Mouse (Mus musculus): ENCODE data around the gene Ncoa5. TPM values are rescaled to one million over a fixed set of nuclear protein-coding genes. Genes with fewer than 3 reads are reported as not detected.
A peak's percentile ranks its signal among the peaks of the same experiment; 100 is the strongest.

The Ncoa5 gene
- polyA plus RNA-seq (2015; fragmentation: Nextera tagmentation; extraction: Ambion mirVana) = 131 and 137 TPM in 2 replicates

DNA sequence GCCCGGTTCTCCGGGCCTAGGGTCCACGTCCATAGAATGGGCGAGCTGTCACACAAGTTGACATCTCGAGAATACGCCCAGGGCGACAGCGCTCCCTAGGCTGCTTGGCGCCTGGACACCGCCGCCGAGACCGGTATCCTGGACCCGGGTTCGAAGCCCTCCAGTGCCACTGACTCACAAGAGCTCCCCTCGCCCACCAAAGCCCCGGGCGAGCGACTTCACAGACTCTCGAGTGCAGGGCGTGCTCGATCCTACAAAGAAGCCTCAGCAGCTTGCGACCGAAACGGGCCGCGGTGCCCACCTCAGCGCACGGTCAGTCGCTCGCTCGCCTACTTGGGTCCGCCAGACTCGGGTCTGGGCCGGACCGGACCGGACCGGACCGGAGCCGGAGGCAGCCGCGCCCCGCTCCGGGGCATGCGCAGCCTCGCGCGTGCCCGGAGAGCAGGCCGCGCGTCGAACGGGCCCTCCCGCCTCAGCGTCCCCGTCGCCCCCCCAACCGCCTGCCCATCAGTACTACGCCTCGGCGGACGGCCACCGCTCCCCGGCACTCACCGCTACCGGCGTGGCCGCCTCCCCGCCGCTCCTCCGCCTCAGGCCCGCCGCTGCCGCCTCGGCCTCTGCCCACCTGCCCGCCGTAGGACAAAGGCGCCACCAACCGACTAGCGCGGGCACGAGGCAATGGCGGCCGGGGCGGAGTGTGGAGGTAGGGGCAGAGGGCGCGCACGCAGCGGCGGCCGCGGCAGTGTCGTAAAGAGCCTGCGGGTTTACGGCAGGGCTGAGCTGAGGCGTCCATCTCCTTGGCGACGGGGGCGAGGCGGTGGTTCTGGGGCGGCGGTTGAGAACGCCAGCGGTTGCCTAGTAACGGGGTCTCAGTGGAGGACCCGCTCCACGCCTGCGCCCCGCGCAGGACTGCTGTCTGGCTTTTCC, at the start of gene Ncoa5:
Gene Ncoa5, minus strand, starts transcription at position 737 of the 927 bp plus-strand sequence.
- Histone ChIP-seq H3K4me3 (peak within 1 kb of the TSS; percentile 83), H3K36me3 (no peaks in the 10 kb centered on the region), H3K27me3 (no peaks in the 10 kb centered on the region), H3K9ac (replicated peaks) (peak within 1 kb of the TSS; percentile 98), H3K4me2 (replicated peaks) (peak within 1 kb of the TSS; percentile 69), H3K9me3 (no peaks in the 10 kb centered on the region), H3K4me1 (peaks cover 35% of the 10 kb centered on the region), H3K27ac (replicated peaks) (peak within 1 kb of the TSS; percentile 90)
- ATAC-seq (replicated peaks) = peak; percentile 97
- under 1% methylated on average over 109 of the region's 111 CpGs for WGBS

GRCm38 (mm10) chr2:165081257-165081656, 46.6 kb upstream of the Ncoa5 start:
- Histone ChIP-seq H3K27me3 (0 out of 2 replicates have a peak, but pooled peaks cover 8% of the 10 kb centered on the region), H3K4me2 (replicated peaks) (no peak overlapping the region), H3K36me3 (no peaks in the 10 kb centered on the region), H3K27ac (replicated peaks) (no peak overlapping the region), H3K9ac (replicated peaks) (no peak overlapping the region), H3K4me1 (peaks cover 36% of the 10 kb centered on the region), H3K4me3 (no peak overlapping the region), H3K9me3 (no peaks in the 10 kb centered on the region)
- ATAC-seq (replicated peaks) = no peak
- 16% methylated on average over 7 of the region's 7 CpGs for WGBS

GRCm38 (mm10) chr2:165080657-165081056, 46.0 kb upstream of the Ncoa5 start:
- Histone ChIP-seq H3K27ac (replicated peaks) (no peak overlapping the region), H3K9ac (replicated peaks) (no peak overlapping the region), H3K9me3 (no peaks in the 10 kb centered on the region), H3K36me3 (no peaks in the 10 kb centered on the region), H3K27me3 (0 out of 2 replicates have a peak, but pooled peaks cover 8% of the 10 kb centered on the region), H3K4me2 (replicated peaks) (no peak overlapping the region), H3K4me1 (peaks cover 39% of the 10 kb centered on the region), H3K4me3 (no peak overlapping the region)
- WGBS = 33% methylated on average over 9 of the region's 9 CpGs
- ATAC-seq (replicated peaks) = no peak

GRCm38 (mm10) chr2:165078605-165079004, 43.9 kb upstream of the Ncoa5 start:
- no peaks in the 10 kb centered on the region for H3K9me3 ChIP-seq
- 0 out of 2 replicates have a peak overlapping the region, but pooled peaks have one; percentile 9 for H3K9ac ChIP-seq (replicated peaks)
- H3K4me3 ChIP-seq = no peak overlapping the region
- no peak overlapping the region for H3K4me2 ChIP-seq (replicated peaks)
- no peaks in the 10 kb centered on the region for H3K36me3 ChIP-seq
- peaks cover 8% of the 10 kb centered on the region; the same call in 1 of the 2 replicates for H3K27me3 ChIP-seq
- no peak overlapping the region for H3K27ac ChIP-seq (replicated peaks)
- ATAC-seq (replicated peaks) = no peak
- 32% methylated on average over 10 of the region's 10 CpGs for WGBS
- peaks cover 56% of the 10 kb centered on the region for H3K4me1 ChIP-seq

- Histone ChIP-seq H3K27me3 (peaks cover 8% of the 10 kb centered on the region; the same call in 1 of the 2 replicates), H3K4me3 (no peak overlapping the region), H3K9me3 (no peaks in the 10 kb centered on the region), H3K9ac (replicated peaks) (0 out of 2 replicates have a peak overlapping the region, but pooled peaks have one; percentile 9), H3K4me2 (replicated peaks) (no peak overlapping the region), H3K36me3 (no peaks in the 10 kb centered on the region), H3K4me1 (peaks cover 62% of the 10 kb centered on the region), H3K27ac (replicated peaks) (no peak overlapping the region)
- ATAC-seq (replicated peaks) = no peak
- WGBS = 41% methylated on average over 8 of the region's 8 CpGs
Measured at GRCm38 (mm10) chr2:165078045-165078444, 43.4 kb upstream of the Ncoa5 start.

DNA sequence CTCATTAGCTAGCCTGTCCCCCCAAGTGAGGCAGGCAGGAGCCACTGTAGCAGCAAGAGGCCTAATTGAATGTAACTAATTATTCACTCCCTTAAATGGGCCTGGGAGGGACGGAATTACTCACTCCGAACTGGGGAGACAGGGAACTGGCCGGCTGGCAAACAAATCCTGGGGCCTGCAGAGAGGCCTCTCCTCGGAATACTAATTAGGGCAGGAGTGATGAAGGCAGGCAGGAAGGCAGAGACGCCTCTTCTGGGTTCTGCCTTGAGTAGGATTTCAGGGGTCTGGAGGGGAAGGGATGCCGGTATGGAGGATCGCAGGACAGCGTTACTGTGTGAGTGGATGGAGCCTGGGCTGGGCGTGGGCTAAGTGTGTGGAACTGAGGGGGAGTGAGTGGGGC, 42.4 kb upstream of the Ncoa5 start:
- Histone ChIP-seq H3K4me3 (no peak overlapping the region), H3K4me2 (replicated peaks) (no peak overlapping the region), H3K9ac (replicated peaks) (0 out of 2 replicates have a peak overlapping the region, but pooled peaks have one; percentile 13), H3K4me1 (peaks cover 64% of the 10 kb centered on the region), H3K27ac (replicated peaks) (no peak overlapping the region), H3K27me3 (peaks cover 8% of the 10 kb centered on the region; the same call in 1 of the 2 replicates), H3K36me3 (no peaks in the 10 kb centered on the region), H3K9me3 (no peaks in the 10 kb centered on the region)
- 2% methylated on average over 9 of the region's 9 CpGs for WGBS
- peak; percentile 67 for ATAC-seq (replicated peaks)

DNA sequence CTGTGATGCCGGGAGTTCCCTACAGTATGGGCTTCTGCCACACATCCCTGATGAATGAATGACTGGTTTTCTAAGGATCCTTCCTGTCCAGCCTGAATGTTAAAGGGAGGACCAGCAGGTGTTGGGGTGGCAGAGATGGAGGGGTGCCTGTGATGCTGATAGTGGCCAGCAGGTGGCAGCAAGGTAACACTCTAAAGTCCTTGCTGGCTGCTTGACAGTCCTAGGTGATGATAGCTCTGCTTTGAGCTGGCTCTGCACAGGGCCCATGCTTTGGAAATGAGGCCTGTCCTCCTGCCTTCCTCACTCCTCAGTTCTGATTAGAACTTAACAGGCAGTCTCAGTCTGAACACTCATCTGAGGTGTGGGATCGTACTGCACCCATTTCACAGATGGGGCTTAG, 40.3 kb upstream of the Ncoa5 start:
- Histone ChIP-seq H3K9me3 (no peaks in the 10 kb centered on the region), H3K27ac (replicated peaks) (no peak overlapping the region), H3K27me3 (peaks cover 8% of the 10 kb centered on the region; the same call in 1 of the 2 replicates), H3K4me2 (replicated peaks) (no peak overlapping the region), H3K4me1 (peaks cover 68% of the 10 kb centered on the region), H3K9ac (replicated peaks) (no peak overlapping the region), H3K36me3 (no peaks in the 10 kb centered on the region), H3K4me3 (no peak overlapping the region)
- 40% methylated on average over 2 of the region's 2 CpGs for WGBS
- peak; percentile 33 for ATAC-seq (replicated peaks)

DNA sequence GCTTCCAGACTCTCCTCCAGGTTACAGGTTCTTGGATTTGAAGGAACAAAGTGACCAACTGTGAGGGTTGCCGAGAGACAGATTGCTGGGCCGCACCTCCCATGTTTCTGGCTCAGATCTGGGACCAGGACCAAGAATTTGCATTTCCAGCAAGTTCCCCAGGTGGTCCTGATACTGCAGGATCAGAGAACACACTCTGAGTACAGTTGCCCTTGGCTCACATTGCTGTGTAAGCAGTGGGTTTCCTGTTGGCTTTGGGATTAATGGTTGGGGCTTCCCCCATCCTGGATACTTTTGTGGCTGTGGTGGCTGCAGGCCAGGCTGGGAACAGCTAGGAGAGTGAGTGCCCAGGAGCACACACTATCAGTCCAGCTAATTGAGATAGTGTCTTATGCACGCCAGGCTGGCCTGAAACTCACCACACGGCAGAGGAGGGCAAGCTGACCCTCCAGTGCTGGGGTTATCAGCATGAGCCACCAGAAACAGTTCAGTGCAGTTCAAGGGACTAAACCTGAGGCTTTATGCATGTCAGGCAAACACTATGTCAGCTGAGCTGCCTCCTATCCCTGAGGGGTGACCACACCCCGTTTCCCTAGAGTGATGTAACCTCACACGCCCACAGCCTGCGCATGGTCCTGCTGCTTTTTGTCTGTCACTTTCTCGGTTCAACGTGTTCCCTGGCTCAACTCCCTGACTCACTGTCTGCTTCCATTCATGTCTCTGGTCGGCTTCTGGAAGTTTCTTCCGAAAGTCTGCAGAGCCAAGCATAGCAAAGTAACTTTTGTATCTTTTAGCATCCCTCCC, 39.6 kb upstream of the Ncoa5 start:
- no peak overlapping the region for H3K4me2 ChIP-seq (replicated peaks)
- H3K36me3 ChIP-seq = no peaks in the 10 kb centered on the region
- H3K27ac ChIP-seq (replicated peaks) = no peak overlapping the region
- WGBS = 42% methylated on average over 11 of the region's 11 CpGs
- H3K9me3 ChIP-seq = no peaks in the 10 kb centered on the region
- H3K27me3 ChIP-seq = peaks cover 5% of the 10 kb centered on the region; the same call in 1 of the 2 replicates
- H3K4me3 ChIP-seq = no peak overlapping the region
- ATAC-seq (replicated peaks) = no peak
- H3K4me1 ChIP-seq = peaks cover 75% of the 10 kb centered on the region
- no peak overlapping the region for H3K9ac ChIP-seq (replicated peaks)

DNA sequence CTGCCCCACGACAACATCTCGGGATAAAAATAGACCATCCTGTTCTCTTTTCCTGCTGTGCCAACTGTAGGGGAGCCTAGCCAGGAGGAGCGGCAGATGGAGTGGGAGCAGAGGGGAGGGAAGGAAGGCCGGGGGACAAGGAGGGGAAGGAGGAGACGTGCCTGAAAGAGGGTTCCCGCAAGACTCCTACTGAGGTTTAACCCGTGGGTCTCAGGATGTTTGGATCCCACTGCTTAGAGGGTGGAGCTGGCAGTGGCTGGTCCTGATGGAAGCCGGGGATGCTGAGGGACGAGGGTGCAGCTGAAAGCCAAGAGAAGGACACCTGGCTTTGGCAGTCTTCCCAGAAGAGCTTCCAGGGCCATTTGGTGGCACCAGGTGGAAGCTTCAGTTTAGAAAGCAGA, 38.7 kb upstream of the Ncoa5 start:
- ATAC-seq (replicated peaks) = no peak
- H3K27me3 ChIP-seq = no peaks in the 10 kb centered on the region; the same call in 1 of the 2 replicates
- H3K4me3 ChIP-seq = no peak overlapping the region
- H3K4me2 ChIP-seq (replicated peaks) = 0 out of 2 replicates have a peak overlapping the region, but pooled peaks have one; percentile 18
- H3K4me1 ChIP-seq = peaks cover 75% of the 10 kb centered on the region
- H3K9me3 ChIP-seq = no peaks in the 10 kb centered on the region
- peak overlapping the region; percentile 73 for H3K27ac ChIP-seq (replicated peaks)
- 0 out of 2 replicates have a peak overlapping the region, but pooled peaks have one; percentile 1 for H3K9ac ChIP-seq (replicated peaks)
- WGBS = 15% methylated on average over 9 of the region's 9 CpGs
- no peaks in the 10 kb centered on the region for H3K36me3 ChIP-seq

GRCm38 (mm10) chr2:165070096-165070816, 35.6 kb upstream of the Ncoa5 start:
- Histone ChIP-seq H3K9ac (replicated peaks) (no peak overlapping the region), H3K27me3 (no peaks in the 10 kb centered on the region; the same call in 1 of the 2 replicates), H3K9me3 (no peaks in the 10 kb centered on the region), H3K4me1 (peaks cover 47% of the 10 kb centered on the region), H3K4me3 (no peak overlapping the region), H3K27ac (replicated peaks) (no peak overlapping the region), H3K36me3 (no peaks in the 10 kb centered on the region), H3K4me2 (replicated peaks) (peak overlapping the region; percentile 14; the same call in 1 of the 2 replicates)
- 22% methylated on average over 23 of the region's 23 CpGs for WGBS
- 0 out of 2 replicates have a peak, but pooled peaks have one; percentile 29 for ATAC-seq (replicated peaks)

- Histone ChIP-seq H3K36me3 (no peaks in the 10 kb centered on the region), H3K27ac (replicated peaks) (no peak overlapping the region), H3K4me3 (no peak overlapping the region), H3K4me2 (replicated peaks) (no peak overlapping the region), H3K27me3 (no peaks in the 10 kb centered on the region), H3K9me3 (no peaks in the 10 kb centered on the region), H3K4me1 (peaks cover 39% of the 10 kb centered on the region), H3K9ac (replicated peaks) (no peak overlapping the region)
- 41% methylated on average over 2 of the region's 2 CpGs for WGBS
- ATAC-seq (replicated peaks) = peak; percentile 65
Measured at GRCm38 (mm10) chr2:165068806-165069205, 34.1 kb upstream of the Ncoa5 start.

Measured in forebrain, embryonic 15.5 days (tissue).